Mouse (Mus musculus) hindbrain, embryonic 11.5 days (tissue): ENCODE results near the gene Map2k5. TPM values are rescaled to one million over a fixed set of nuclear protein-coding genes. Genes with fewer than 3 reads are reported as not detected.

Experiments
- ATAC-seq: fragments of 200-750 bp; cut with Nextera tagmentation; 2 replicates; pipeline ENCODE4 v1.8.0; 2017; ENCODE audit warnings: mild to moderate bottlenecking, moderate TSS enrichment, moderate library complexity; ENCODE audit not compliant: low FRiP score
- DNase-seq: peaks from one replicate; pipeline ENCODE4 v3.0.0-alpha.2; 2015; ENCODE audit warnings: low spot score
- H3K27ac ChIP-seq: fragments of 300-500 bp; sonication (generic); 2 replicates; pipeline ENCODE4 v1.5.1; 2014; ENCODE audit warnings: mild to moderate bottlenecking, low read depth, low read length
- H3K27me3 ChIP-seq: fragments of 300-500 bp; sonication (generic); 2 replicates; pipeline ENCODE4 v1.6.1; 2014; ENCODE audit warnings: mild to moderate bottlenecking, low read length, moderate library complexity, mixed read lengths; ENCODE audit not compliant: control insufficient read depth, insufficient read depth
- H3K36me3 ChIP-seq: fragments of 300-500 bp; sonication (generic); 2 replicates; pipeline ENCODE4 v1.6.1; 2014; ENCODE audit warnings: mild to moderate bottlenecking, low read length, moderate library complexity, mixed read lengths; ENCODE audit not compliant: control insufficient read depth, insufficient read depth
- H3K4me1 ChIP-seq: fragments of 300-500 bp; sonication (generic); replicated peaks from 2 replicates; pipeline ENCODE4 v1.6.1; 2014; ENCODE audit warnings: low read length, mixed read lengths; ENCODE audit not compliant: control insufficient read depth, insufficient read depth
- H3K4me2 ChIP-seq: fragments of 300-500 bp; sonication (generic); replicated peaks from 2 replicates; pipeline ENCODE4 v1.6.1; 2014; ENCODE audit warnings: mild to moderate bottlenecking, low read depth, low read length
- H3K4me3 ChIP-seq: fragments of 300-500 bp; sonication (generic); 2 replicates; pipeline ENCODE4 v1.5.1; 2014; ENCODE audit warnings: low read depth, low read length
- H3K9ac ChIP-seq: fragments of 300-500 bp; sonication (generic); 2 replicates; pipeline ENCODE4 v1.6.1; 2014; ENCODE audit warnings: low read depth, low read length
- H3K9me3 ChIP-seq: fragments of 300-500 bp; sonication (generic); 2 replicates; pipeline ENCODE4 v1.6.1; 2016; ENCODE audit warnings: low read length; ENCODE audit not compliant: control insufficient read depth
- whole genome bisulfite sequencing: fragments of 180-500 bp; shearing (Covaris S2); extraction: QIAGEN DNeasy Blood & Tissue Kit; methylation state at CpG from one replicate; pipeline ENCODE4 v1.1.7; 2014; 5-methylcytosine and 5-hydroxymethylcytosine counted together
- polyA plus RNA-seq: library from polyadenylated mRNA; unstranded; fragments of >200 nt; fragmentation: Nextera tagmentation; extraction: Ambion mirVana; gene quantifications from 2 replicates; pipeline ENCODE4 v1.2.1, GENCODE M21; 2014

Gene Map2k5
- polyA plus RNA-seq, 1 experiment from 2014 or later: 43.0 TPM

DNA sequence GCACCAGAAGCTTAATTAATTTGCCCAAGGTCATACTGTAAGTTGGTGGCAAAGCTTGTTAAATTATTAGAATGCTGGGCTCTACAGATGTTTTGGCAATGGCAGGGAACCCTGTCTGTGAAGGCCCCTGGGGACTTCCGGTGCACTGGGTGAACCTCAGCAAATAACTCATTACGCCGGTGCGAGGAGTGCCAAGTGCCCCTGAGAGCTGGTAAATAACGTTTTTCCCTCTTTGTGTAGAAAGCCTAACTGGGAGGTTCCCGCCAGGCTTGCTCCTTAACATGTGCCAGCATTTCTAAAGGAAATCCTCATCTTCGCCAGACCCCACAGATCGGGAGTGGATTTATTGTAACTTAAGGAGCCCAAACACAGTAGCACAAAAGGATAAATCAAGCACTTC is 136.5 kb downstream of the Map2k5 start:
- ATAC-seq (no peak), DNase-seq (no peak)
- H3K9me3 ChIP-seq: no peaks in the 10 kb centered on the region
- no peak overlapping the region for H3K27ac ChIP-seq
- H3K4me1 ChIP-seq: no peaks in the 10 kb centered on the region; the same call in 1 of the 2 replicates
- no peak overlapping the region for H3K4me2 ChIP-seq
- H3K27me3 ChIP-seq: no peaks in the 10 kb centered on the region
- 81% methylated on average over 8 of the region's 8 CpGs for WGBS
- H3K36me3 ChIP-seq: no peaks in the 10 kb centered on the region
- no peak overlapping the region for H3K9ac ChIP-seq
- no peak overlapping the region for H3K4me3 ChIP-seq

GRCm38 (mm10) chr9:63234356-63234755 is 143.3 kb downstream of the Map2k5 start:
- DNase-seq (peak; percentile 26), ATAC-seq (peak; percentile 56; the same call in 1 of the 2 replicates)
- no peak overlapping the region for H3K27ac ChIP-seq
- H3K9me3 ChIP-seq: no peaks in the 10 kb centered on the region
- H3K9ac ChIP-seq: no peak overlapping the region
- H3K4me2 ChIP-seq: no peak overlapping the region
- no peaks in the 10 kb centered on the region for H3K36me3 ChIP-seq
- no peak overlapping the region for H3K4me3 ChIP-seq
- peaks cover 2% of the 10 kb centered on the region; the same call in 1 of the 2 replicates for H3K4me1 ChIP-seq
- 46% methylated on average over 5 of the region's 5 CpGs for WGBS
- H3K27me3 ChIP-seq: no peaks in the 10 kb centered on the region

DNA sequence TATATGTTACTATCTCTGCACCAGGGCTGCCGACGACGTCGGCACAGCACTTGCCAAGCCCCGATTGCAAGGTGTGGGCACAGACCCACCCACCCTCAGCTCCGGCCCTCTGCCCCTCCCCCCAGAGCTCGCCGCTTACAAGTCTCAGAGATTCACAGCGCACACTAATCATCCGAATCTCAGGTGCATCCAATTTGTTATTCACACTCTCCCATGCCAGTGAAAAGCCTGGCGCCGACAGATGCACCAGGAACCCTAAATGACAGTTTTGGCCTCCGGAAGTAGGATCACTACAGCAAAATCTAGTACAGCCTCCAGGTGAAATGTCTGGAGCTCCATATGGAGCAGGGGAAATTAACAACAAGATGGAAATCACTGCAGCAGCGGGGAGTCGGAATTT is 147.4 kb downstream of the Map2k5 start:
- DNase-seq: no peak
- H3K4me1 ChIP-seq: 0 out of 2 replicates have a peak, but pooled peaks cover 2% of the 10 kb centered on the region
- no peaks in the 10 kb centered on the region for H3K36me3 ChIP-seq
- H3K4me3 ChIP-seq: no peak overlapping the region
- no peak overlapping the region for H3K27ac ChIP-seq
- ATAC-seq: no peak
- no peak overlapping the region for H3K9ac ChIP-seq
- no peaks in the 10 kb centered on the region for H3K27me3 ChIP-seq
- H3K4me2 ChIP-seq: no peak overlapping the region
- H3K9me3 ChIP-seq: no peaks in the 10 kb centered on the region
- WGBS: 66% methylated on average over 15 of the region's 15 CpGs

DNA sequence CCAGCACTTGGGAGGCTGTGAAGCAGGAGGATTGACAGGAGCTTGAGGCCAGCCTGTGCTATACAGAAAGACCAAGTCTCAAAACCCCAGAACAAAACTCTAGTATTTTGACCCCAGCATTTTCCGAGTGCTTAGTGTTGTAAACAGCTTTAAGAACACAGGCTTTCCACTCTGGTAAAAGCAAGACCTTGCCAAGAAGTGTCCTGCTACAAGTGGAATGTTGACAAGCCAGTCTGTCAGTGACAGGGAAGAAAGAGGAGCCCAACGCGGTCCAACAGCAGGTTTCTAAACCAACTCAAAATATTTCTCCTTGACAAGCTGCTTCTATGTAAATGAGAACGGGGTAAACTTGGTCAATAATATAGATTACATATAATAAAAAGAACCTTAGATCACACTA is 148.6 kb downstream of the Map2k5 start:
- Histone ChIP-seq H3K4me2 (no peak overlapping the region), H3K4me3 (no peak overlapping the region), H3K9ac (no peak overlapping the region), H3K27me3 (no peaks in the 10 kb centered on the region), H3K27ac (no peak overlapping the region), H3K36me3 (no peaks in the 10 kb centered on the region), H3K4me1 (no peaks in the 10 kb centered on the region), H3K9me3 (no peaks in the 10 kb centered on the region)
- DNase-seq: no peak
- 91% methylated on average over 4 of the region's 4 CpGs for WGBS
- ATAC-seq: no peak

GRCm38 (mm10) chr9:63222161-63222560 is 155.5 kb downstream of the Map2k5 start:
- Histone ChIP-seq H3K27me3 (no peaks in the 10 kb centered on the region), H3K4me3 (no peak overlapping the region), H3K4me1 (no peaks in the 10 kb centered on the region), H3K9ac (no peak overlapping the region), H3K36me3 (no peaks in the 10 kb centered on the region), H3K27ac (no peak overlapping the region), H3K9me3 (no peaks in the 10 kb centered on the region), H3K4me2 (no peak overlapping the region)
- ATAC-seq (no peak), DNase-seq (no peak)
- WGBS: 83% methylated on average over 6 of the region's 6 CpGs

GRCm38 (mm10) chr9:63219851-63220250 is 157.9 kb downstream of the Map2k5 start:
- H3K9me3 ChIP-seq: no peaks in the 10 kb centered on the region
- H3K4me3 ChIP-seq: no peak overlapping the region
- H3K4me1 ChIP-seq: no peaks in the 10 kb centered on the region; the same call in 1 of the 2 replicates
- no peaks in the 10 kb centered on the region for H3K27me3 ChIP-seq
- 93% methylated on average over 7 of the region's 7 CpGs for WGBS
- no peak overlapping the region for H3K27ac ChIP-seq
- H3K9ac ChIP-seq: no peak overlapping the region
- DNase-seq (no peak), ATAC-seq (no peak)
- H3K36me3 ChIP-seq: no peaks in the 10 kb centered on the region
- no peak overlapping the region for H3K4me2 ChIP-seq

DNA sequence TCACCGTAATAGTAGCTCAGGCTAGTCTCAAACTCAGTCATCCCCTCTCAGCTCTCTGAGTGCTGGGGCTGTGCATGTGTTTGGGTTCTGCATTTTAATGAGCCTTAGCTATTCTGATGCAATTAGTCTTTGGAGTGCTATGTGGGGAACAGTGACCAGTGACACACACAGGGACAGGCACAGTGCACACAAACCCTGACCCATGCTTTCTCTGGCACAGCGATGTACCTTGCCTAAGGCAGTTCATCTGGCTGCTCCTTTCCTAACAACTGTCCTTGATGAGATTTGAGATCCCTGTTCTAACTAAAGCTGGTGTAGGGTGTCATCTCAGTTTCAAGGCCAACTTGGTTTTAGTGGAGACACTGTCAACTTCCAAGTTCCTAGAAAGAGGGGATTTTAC is 162.7 kb downstream of the Map2k5 start:
- ATAC-seq (no peak), DNase-seq (no peak)
- Histone ChIP-seq H3K27ac (no peak overlapping the region), H3K9me3 (no peaks in the 10 kb centered on the region), H3K9ac (no peak overlapping the region), H3K4me3 (no peak overlapping the region), H3K36me3 (no peaks in the 10 kb centered on the region), H3K4me1 (no peaks in the 10 kb centered on the region; the same call in 1 of the 2 replicates), H3K27me3 (no peaks in the 10 kb centered on the region), H3K4me2 (no peak overlapping the region)
- 82% methylated on average over 2 of the region's 2 CpGs for WGBS

DNA sequence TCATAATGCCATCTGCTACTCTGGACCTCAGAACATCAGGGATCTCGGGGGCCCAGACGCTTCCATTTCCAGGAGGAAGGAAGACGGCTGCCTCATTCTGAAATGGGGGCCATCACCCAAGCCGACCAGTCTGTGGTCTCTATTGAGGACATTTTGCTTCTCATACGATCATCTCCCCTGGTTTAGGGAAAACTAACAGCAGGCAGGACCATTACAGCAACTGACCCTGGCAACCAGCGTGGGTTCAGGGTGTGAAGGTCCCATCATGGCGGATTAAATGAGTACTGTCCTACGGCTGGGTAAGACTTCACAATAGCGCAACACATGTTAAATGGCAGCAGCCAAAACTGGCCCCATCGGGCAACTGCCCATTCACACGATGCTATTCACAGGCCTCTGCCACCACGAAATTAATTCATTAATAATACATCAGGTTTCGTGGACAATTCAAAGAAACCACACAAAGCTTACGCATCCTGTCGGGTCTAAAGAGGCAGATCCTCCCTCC is 170.9 kb downstream of the Map2k5 start:
- peak; percentile 56 for ATAC-seq
- Histone ChIP-seq H3K4me2 (no peak overlapping the region), H3K36me3 (no peaks in the 10 kb centered on the region), H3K4me1 (peaks cover 9% of the 10 kb centered on the region), H3K9me3 (no peaks in the 10 kb centered on the region), H3K27ac (peak overlapping the region; percentile 10; the same call in 1 of the 2 replicates), H3K4me3 (no peak overlapping the region), H3K9ac (no peak overlapping the region), H3K27me3 (no peaks in the 10 kb centered on the region)
- peak; percentile 56 for DNase-seq
- 40% methylated on average over 15 of the region's 15 CpGs for WGBS

GRCm38 (mm10) chr9:63203461-63203860 is 174.2 kb downstream of the Map2k5 start:
- peaks cover 9% of the 10 kb centered on the region for H3K4me1 ChIP-seq
- H3K9ac ChIP-seq: no peak overlapping the region
- H3K9me3 ChIP-seq: no peaks in the 10 kb centered on the region
- no peaks in the 10 kb centered on the region for H3K36me3 ChIP-seq
- H3K4me2 ChIP-seq: no peak overlapping the region
- no peaks in the 10 kb centered on the region for H3K27me3 ChIP-seq
- ATAC-seq: no peak
- H3K4me3 ChIP-seq: no peak overlapping the region
- DNase-seq: no peak
- WGBS: 62% methylated on average over 3 of the region's 3 CpGs
- no peak overlapping the region for H3K27ac ChIP-seq
